Mouse (Mus musculus) MN1 (cell line): ENCODE results near the gene Cad.

ENCODE experiments used
- DNase-seq: peaks from one replicate; pipeline ENCODE4 v3.0.0-alpha.2; 2016; ENCODE audit warnings: low spot score

The Cad gene

DNA sequence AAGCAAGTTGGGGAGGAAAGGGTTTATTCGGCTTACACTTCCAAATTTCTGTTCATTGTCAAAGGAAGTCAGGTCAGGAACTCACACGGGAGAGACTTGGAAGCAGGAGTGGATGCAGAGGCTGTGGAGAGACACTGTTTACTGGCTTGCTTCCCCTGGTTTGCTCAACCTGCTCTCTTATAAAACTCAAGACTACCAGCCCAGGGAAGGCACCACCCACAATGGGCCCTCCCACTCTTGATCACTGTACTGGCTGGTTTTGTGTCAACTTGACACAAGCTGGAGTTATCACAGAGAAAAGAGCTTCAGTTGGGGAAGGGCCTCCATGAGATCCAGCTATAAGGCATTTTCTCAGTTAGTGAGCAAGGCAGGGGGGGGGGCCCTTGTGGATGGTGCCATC lies 16.5 kb downstream of the Cad start:
- DNase-seq = no peak

DNA sequence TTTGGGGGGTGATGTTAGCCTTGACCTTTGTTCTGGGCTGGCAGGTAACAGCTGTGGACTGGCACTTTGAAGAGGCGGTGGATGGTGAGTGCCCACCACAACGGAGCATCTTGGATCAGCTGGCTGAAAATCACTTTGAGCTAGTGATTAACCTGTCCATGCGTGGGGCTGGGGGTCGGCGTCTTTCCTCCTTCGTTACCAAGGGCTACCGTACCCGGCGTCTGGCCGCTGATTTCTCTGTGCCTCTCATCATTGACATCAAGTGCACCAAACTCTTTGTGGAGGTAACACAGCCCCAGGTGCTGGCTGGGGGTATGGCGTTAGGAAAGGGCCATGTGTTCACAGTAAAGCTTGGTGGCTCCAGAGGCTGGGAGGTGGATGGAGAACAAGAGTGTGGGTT lies 17.2 kb downstream of the Cad start:
- no peak for DNase-seq

DNA sequence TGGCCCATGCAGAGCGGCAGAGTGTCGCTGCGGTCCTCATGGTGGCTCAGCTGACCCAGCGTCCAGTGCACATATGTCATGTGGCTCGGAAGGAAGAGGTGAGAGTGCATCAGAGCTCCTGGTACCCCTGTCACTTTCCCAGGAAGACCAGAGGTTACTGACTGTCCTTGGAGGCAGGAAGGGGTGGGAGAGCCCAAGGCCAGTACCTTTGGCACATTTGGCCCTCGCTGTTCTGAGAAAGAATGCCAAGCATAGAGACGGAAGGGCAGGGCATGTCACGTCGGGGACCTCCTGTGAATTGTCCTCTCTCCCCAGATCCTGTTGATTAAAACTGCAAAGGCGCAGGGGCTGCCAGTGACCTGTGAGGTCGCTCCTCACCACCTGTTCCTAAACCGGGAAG lies 18.6 kb downstream of the Cad start:
- DNase-seq = no peak

DNA sequence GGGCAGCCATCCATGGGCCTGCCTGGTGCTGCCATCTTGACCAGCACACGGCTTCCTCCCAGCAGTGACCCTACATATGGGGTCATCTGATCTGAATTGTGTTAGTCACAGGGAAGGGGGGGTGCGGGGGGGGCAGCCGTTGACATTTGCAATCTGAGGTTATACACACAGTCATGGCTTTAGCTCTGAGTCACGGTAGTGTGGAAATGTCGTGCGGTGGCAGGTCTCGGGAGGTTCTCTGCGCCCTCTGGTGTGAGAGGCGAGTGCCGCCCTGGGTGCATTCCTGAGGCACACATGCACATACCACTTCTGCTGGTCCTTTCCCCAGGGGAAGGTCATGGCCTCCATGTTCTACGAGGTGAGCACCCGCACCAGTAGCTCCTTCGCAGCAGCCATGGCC lies 21.8 kb downstream of the Cad start:
- DNase-seq = no peak

DNA sequence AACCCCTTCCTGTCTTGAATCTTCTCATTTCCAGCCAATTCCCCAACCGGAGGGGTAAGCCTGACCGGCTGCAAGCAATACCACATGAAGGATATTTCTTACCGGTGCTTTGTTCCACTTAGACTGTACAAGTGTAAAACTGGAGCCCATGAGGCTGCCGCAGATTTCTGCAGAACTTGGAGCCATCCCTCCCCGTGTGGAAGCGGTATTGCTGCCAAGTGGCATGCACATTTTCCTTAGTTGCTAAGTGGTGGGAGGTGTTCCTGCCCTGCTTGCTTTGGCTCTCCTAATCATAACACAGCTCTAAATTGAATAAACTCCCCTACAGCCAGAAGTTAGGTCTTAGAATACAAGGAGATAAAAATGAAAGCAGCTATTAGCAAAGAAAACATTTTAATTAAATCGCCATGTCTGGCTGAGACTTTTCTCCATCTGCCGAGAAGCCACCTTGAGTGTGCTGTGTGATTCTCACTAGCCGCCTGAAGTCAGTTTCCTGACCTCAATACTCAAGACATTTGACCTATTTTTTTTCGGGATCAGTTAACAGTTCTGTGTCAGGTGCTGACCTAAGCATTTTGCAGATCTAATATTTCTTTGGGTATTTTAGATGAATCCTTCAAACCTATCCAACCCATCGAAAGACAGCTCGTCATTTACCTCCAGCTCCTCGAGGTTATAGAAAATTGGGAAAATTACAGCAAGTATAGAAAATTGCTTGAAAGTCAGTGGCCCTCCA lies 25.6 kb downstream of the Cad start:
- peak; percentile 45 for DNase-seq

DNA sequence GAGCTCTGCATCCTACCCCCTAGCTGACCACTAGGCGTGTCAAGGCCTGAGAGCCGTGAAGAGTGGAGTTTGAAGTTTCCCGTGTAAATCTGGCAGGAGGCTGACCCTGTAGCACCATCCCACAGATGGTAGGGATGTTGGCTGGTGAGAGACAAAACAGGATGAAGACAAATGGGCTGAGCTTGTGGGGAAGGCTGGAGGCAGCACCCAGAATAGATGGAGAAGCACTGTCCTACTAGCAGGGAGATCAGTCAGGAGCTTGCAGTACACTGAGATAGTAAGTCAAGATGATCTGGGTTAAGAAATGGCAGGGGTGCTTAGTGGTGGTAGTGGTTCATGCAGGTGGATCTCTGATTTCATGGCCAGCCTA lies 26.2 kb downstream of the Cad start:
- no peak for DNase-seq

DNA sequence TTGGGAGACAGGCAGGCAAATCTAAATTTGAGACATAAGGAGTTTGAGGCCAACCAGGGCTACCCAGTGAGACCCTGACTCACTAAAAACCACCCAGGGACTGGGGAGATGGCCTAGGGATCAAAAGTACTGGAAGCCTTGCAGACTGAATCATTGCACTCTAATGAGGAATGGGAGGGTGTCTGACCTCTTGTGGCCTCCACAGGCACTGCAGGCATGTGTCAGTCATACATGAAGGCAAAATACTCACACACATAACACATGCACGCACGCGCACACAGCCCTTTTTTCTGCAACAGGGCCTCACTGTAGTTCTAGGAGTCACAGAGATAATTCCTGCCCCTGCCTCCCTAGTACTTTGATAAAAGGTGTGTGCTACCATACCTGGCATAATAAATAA lies 26.8 kb downstream of the Cad start:
- no peak for DNase-seq

DNA sequence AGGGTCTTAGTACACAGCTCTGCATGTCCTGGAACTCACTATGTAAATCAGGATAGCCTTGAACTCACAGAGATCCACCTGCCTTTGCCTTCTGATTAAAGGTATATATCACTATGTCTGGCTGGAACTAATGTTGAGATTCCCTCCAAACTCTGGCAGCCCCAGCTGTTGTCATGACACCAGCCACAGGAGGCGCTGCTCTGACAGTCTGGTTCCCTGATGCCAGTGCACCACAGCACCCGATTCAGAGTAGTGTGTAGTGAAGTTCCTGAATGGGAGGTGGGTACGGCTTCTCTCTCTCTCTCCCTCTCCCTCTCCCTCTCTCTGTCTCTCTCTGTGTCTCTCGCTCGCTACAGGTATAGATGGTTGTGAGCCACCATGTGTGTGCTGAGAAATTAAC lies 27.8 kb downstream of the Cad start:
- no peak for DNase-seq

DNA sequence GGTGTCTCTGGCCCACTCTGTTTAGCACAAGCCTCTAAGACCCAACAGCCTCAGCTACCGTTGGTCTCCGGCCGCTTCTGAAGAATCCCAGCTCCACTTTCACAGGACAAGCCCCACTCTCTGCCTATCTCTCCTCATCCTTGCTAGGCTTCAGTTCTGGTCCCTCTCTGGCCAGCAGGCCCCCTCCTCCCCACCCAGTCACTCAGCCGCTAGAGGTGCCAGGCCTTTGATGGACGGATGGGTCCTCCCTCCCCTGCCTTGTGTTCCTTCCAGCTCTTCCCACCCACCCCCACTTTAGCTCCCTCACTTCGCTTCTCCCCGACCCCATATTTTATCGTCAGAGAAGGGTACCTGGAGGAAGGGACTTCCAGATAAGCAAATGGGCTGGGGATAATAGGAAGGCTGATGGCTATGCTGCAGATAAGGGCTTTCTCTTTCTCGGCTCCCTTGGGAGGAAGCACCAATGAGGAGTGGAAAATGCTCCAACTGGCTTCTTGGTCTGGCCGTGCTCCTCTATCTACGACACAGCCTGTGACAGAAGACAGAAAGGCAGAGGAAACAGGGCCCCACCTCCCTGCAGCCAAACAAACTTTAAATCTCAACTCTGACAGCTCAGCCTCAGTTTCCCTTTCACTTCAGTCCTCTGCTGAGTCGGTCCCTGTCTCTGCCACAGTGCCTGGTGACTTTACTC lies 28.5 kb downstream of the Cad start:
- DNase-seq = no peak

DNA sequence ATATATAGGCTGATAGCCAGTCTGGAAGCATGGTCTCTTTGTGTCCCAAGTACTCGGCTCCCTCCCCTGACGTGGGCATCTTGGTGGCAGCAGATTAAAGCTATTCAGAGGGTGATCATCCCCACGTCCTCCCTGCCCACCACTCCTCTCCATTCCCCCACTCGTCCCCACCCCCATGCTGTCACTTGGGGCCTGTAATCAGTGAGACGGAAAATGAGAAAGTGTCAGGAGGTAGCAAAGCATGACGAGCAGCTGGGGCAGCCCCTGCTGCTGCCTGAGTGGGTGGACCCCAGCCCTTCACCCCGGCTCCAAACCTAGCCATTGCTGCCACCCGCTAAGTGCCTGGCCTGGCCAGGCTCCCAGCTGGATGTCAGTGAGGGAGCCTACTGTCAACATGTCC lies 29.4 kb downstream of the Cad start:
- no peak for DNase-seq

DNA sequence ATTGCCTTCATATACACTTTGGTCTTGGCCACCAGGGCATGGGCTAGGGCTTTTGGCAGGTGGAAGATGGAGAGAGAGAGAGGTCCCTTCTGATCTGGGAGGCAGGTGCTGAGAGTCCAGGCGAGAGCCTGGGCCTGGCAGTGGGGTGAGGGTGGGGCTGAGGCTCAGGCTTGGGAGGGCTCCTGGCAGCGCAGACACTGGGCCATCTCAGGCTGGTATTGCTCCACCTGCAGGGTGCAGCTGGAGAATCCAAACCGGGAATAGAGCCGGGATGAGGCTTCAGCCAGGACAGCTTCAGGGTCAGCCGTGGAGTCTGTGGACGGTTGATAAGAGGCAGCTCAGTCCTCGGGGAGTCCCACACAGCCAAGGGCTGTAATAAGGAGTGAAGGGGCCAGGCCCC lies 32.0 kb downstream of the Cad start:
- no peak for DNase-seq

DNA sequence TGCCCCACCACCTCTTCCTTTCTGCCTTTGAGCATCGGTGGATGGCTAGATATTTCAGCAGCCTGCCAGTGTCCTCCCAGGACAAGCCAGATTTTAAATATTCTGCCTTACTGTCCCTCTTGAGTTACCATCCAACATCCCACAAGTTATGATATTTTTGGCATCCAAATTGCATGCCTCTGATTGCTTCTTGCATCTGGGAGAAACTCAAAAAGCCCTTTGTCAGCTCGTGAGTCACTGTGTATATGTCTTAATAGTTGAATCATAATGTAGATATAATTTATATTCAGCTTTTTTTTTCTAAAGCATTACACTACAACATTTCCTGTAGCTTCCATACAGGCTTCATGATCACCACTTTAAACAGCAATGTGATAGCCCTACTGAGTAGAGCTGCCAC lies 32.6 kb downstream of the Cad start:
- DNase-seq = no peak

DNA sequence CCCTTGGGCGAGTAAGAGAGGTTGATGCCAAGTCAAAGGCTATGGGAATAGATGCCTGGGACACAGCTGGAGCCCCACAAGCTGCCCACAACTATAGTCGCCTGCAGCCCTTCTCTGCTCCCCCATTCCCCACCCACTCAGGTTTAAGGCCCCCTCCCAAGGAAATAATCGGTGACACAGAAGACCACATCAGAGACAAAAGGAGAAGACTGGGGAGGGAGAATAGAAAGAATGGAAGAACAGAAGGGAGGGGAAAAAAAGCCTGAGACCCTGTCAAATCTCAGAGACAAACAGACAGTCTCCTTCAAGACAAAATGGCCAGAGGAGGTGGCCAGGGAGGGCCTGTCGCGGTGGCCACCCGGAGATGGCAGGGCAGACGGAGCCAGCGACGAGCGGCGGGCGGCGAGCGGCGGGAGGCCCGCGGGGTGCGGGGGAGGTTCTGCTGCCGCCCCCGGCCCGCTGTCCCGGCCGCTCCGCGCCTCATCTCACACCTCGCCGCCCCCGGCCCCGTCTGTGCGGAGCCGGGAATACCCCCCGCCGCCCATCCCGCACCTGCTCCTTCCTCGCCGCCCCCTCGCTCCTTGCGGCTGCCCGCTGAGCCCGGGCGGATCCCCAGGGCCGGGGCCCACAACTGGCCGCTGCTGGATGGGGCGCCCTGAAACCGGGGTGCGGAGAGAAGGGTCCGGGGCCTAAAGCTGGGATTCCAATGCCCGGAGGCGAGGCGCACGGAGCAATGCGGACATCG lies 37.8 kb downstream of the Cad start:
- no peak for DNase-seq

DNA sequence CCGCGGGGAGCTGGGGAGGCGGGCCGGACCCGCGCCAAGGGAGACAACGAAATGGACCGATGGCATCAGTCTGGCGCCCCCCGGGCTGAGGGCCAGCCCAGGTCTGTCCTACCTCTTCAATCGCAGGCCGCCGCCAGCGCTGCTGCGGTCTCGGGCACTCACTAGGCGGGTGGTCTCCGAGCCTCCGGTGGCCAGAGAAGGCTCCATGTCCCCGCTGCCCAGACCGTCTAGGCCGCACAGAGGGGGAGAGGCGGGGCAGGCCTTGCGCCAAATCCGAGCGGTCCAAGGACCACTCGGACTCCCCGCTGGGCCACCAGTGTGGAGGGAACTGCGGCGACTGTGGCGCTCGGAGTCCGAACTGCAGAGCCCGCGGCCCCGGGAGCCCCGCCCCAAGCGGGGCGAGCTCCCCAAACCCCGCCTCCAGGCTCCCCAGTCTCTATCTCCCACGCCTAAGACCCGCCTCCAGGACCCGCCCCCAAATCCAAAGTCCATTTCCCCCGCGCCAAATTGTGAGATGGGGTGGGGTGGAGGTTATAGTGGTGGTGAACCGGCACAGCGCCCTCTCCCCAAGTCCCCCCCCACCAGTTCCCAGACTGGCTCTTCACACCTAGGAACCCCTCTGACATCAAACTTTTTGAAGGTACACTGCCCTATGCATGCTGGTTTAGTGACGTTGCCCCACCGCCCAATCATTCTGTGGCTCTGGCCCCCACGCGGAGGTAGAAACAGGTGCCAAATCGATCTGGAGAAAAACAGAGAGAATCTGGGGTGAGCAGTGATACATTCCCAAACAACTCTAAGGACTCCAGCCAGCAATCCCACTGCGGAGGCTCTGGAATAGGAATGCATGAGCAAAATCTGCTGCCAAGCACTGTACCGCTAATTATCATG lies 38.8 kb downstream of the Cad start:
- DNase-seq = no peak

DNA sequence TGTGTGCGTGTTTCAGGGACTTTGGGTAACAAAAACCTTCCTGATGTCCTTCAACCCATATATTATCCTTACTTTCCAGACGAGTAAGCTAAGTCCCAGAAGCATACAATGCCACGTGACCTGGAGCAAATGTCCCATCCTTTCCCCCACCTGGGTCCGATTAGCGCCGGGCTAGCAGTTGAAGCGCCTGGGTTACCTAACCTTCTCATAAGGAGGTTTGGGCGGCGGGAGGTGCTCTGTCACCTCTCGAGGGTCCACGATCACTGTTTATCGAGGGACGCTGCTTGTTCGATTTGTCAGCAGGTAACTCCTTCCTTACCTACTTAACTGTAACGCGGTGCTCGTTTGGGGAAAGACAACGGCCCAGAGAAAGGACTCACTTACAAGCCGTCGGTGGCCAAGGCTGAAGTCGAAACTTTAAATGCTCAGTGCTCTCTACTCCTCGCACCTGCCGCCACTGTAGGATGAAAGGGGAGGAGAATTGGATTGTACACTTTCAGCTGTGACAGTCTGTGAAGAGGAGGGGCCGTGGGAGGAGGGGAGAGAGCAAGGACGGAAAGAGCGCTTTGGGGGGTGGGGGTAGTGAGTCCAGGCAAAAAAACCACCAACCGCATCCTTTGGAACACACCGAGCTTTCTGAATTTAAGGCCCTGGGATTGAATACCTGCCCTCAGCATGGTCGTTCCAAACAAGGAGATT lies 39.7 kb downstream of the Cad start:
- no peak for DNase-seq

DNA sequence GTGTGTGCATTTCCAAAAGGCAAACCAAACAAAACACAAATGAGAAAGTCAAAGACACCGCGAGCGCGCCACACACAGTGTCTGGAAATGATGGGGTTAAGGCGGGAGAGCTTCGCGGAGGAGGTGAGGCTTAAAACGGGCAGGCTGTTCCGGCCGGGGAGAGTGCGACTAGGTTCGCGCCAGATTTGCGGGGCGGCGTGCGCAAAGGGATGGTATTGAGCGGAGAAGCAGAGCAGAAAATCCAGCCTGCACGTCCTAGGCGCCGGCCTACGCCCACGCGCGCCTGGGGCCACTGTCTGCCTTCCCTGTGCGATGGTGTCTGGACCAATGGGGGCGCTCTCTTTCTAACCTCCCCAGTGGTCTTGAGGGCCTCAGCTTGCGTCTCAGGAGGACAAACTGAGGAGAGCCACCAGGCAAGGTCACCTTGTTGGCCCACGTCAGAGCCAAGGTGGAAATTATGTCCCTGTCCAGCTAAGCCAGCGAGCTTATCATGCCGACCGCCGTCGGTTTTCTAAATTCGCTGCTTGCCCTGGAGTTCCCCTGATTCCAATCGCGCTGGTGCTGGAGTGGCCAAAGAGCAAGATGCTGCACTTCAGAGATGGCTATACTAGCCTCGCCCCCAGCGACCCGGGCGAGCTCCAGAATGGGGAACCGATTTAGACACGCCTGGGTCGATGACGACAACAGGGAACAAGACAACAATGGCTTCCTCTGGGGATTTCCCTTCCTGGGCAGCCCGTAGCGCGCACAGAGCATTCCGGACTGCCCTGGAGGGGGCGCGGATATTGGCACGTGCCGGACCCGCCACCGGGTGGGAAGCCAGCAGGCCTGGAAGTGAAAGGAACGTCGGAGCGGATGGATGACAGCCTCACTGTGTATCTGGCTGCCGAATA lies 40.5 kb downstream of the Cad start:
- DNase-seq = peak; percentile 81

DNA sequence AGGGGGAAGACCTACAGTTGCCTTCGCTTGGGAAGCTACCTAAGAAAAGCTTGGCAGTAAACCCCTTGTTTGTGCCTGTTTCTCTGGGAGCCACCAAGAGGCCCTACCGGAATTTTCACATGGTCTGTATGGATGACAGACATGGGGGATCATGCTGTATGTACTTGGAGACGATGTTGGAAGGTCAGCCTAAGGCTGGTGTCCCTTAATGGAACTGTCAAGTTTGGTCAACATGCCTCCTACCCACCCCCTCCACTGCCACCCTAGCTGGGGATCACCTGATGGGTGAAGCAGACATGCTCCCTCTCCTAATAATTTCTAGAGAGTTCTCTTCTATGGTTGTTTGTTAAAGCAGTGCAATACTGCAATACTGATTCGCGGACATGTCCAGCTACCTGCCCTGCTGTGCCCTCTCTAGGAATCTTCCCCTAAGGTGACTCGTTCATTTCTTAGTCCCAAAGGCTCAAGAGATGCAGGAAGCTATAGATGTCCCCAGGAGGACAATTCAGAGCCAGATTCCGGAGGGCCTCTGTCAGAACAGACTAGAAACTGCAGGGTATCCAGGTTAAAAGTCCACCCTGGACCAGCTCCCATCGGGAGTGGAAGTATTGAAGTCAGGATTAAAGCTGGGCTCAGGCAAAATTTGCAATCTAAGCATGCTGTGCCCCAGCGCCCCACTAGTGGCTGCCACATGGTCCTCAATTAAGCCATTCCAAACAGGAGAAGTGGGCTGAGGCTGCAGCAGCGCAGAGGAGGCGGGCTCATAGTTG lies 41.3 kb downstream of the Cad start:
- DNase-seq = peak; percentile 24

DNA sequence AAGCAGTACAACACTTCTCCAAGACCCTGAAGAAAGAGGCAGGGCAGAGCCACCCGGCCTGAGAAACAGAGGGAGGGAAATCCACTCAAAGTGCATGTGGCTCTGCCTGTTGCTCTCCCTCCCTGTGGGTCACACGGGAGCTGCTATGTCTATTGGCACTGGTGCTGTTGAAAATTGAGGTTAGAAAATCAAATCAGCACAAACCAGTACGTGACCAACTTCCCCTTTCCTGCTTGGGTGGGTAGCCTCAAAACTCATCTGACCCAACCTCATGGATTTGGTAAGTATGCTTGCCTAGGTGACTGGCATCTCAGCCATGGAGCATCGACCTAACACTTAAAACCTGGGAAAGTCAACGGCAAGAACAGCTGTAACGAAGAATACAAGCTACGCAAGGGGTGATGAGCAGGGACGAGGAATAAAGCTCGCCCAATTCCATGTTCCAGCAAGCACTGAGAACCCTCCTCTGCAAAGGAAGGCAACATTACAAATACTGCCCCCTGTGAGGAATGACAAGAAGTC lies 51.3 kb downstream of the Cad start, which contains the start of gene Dnajc5g:
Gene Dnajc5g, plus strand, starts transcription at position 472 of the 522 bp plus-strand sequence.
- no peak for DNase-seq

DNA sequence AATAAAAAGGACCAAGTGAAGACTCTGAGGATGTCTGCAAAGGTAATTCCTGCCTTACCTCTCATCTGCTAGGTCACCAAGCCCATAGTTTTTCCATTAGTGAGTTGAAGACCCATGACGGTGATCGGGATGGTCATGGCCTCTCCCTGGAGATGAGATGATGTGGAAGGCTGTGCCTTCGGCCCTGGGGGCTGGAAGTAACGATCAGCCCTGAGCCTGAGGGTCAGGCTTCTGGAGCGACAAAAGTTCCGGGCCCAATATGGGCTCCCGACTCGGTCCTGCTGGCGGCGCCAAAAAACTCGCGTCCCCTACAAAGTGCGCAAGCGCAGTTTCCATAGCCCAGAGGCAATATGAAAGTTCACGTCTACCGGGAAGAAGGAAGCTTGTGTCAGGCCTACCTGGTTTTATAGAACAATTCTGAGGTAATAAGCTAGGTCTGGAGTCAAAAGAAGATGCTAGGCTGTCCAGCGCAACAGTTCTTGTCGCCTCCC lies 53.5 kb downstream of the Cad start, which contains the start of gene Slc30a3:
Gene Slc30a3, minus strand, starts transcription at position 238 of the 491 bp plus-strand sequence.
- DNase-seq = no peak
